Mouse (Mus musculus) ES-Bruce4 (cell line): ENCODE data around the gene Ambra1.

Experiments used
- CTCF ChIP-seq: IDR thresholded peaks from one replicate; pipeline ENCODE4 v1.8.1; 2011; ENCODE audit warnings: low read depth, low read length
- EP300 ChIP-seq: IDR thresholded peaks from 2 replicates; pipeline ENCODE4 v1.6.1; 2011; ENCODE audit warnings: low read depth, low read length; ENCODE audit not compliant: insufficient read depth
- POLR2A ChIP-seq: IDR thresholded peaks from one replicate; pipeline ENCODE4 v1.8.1; 2011; ENCODE audit warnings: low read length; ENCODE audit not compliant: insufficient read depth

GRCm38 (mm10) chr2:91683919-91684318 is 46.0 kb upstream of the Ambra1 start:
- TF ChIP-seq CTCF (no peak), POLR2A (no peak), EP300 (no peak)
